Mouse (Mus musculus) C2C12 (cell line): ENCODE measurements around the gene Shbg. TPM values are rescaled to one million over a fixed set of nuclear protein-coding genes. Genes with fewer than 3 reads are reported as not detected.
A peak's percentile ranks its signal among the peaks of the same experiment; 100 is the strongest.

Experiments used
- H3K27me3 ChIP-seq: one replicate; pipeline ENCODE4 v1.6.1; 2011; ENCODE audit not compliant: control insufficient read depth, insufficient read depth, insufficient read length
- H3K36me3 ChIP-seq: one replicate; pipeline ENCODE4 v1.6.1; 2011; ENCODE audit not compliant: control insufficient read depth, insufficient read depth
- H3K4me3 ChIP-seq: one replicate; pipeline ENCODE4 v1.5.1; 2011; ENCODE audit warnings: mild to moderate bottlenecking, control low read depth; ENCODE audit not compliant: poor library complexity, insufficient read depth, severe bottlenecking
- H3K79me2 ChIP-seq: one replicate; pipeline ENCODE4 v1.6.1; 2011; ENCODE audit not compliant: control insufficient read depth, insufficient read depth
- H3K79me3 ChIP-seq: one replicate; pipeline ENCODE4 v1.6.1; 2011; ENCODE audit warnings: low read depth, control low read depth
- H3ac ChIP-seq: one replicate; pipeline ENCODE3; 2011; ENCODE audit warnings: low read depth; ENCODE audit not compliant: control insufficient read depth, insufficient read length
- CEBPB ChIP-seq: IDR thresholded peaks from one replicate; pipeline ENCODE4 v1.6.1; 2011; ENCODE audit warnings: low read depth, mild to moderate bottlenecking, control low read depth, moderate library complexity
- CTCF ChIP-seq: IDR thresholded peaks from one replicate; pipeline ENCODE4 v1.5.1; 2011; ENCODE audit not compliant: control insufficient read depth, insufficient read depth, insufficient read length
- FOSL1 ChIP-seq: IDR thresholded peaks from one replicate; pipeline ENCODE4 v1.8.0; 2011; ENCODE audit warnings: mild to moderate bottlenecking, low read length; ENCODE audit not compliant: poor library complexity, insufficient read depth, severe bottlenecking
- MAX ChIP-seq: IDR thresholded peaks from one replicate; pipeline ENCODE4 v1.6.1; 2011; ENCODE audit warnings: mild to moderate bottlenecking, control low read depth
- MYOD1 ChIP-seq: IDR thresholded peaks from one replicate; pipeline ENCODE4 v1.6.1; 2011; ENCODE audit warnings: low read depth; ENCODE audit not compliant: control insufficient read depth, insufficient read length
- MYOG ChIP-seq: IDR thresholded peaks from one replicate; pipeline ENCODE4 v1.6.1; 2011; ENCODE audit not compliant: control insufficient read depth, insufficient read length; ENCODE audit errors: extremely low read depth
- USF1 ChIP-seq: IDR thresholded peaks from one replicate; pipeline ENCODE4 v1.6.1; 2011; ENCODE audit warnings: low read depth, mild to moderate bottlenecking, control low read depth, moderate library complexity
- polyA plus RNA-seq: library from polyadenylated mRNA; unstranded; fragments of >200 nt; fragmentation: generic; extraction: Trizol; gene quantifications from one replicate; pipeline ENCODE4 v1.2.1, GENCODE M21; 2012; ENCODE audit warnings: missing spikeins

Gene Shbg
- polyA plus RNA-seq, 1 experiment = 0.18 TPM

GRCm38 (mm10) chr11:69656065-69656455 lies 38.4 kb upstream of the Shbg start:
- no peak overlapping the region for H3ac ChIP-seq
- no peak overlapping the region for H3K4me3 ChIP-seq
- peaks cover 71% of the 10 kb centered on the region for H3K36me3 ChIP-seq

GRCm38 (mm10) chr11:69655264-69656064 lies 37.8 kb upstream of the Shbg start, which contains the start of gene Sox15:
TSS of gene Sox15 (plus strand) at chr11:69655314.
- H3K79me2 ChIP-seq = peaks cover 9% of the 10 kb centered on the region
- no peak within 1 kb of the TSS for H3K4me3 ChIP-seq
- no peak within 1 kb of the TSS for H3ac ChIP-seq
- no peaks in the 10 kb centered on the region for H3K27me3 ChIP-seq
- TF ChIP-seq USF1 (no peak), CTCF (peak; percentile 59), MYOG (no peak), MAX (no peak), FOSL1 (no peak), CEBPB (no peak), MYOD1 (no peak)
- H3K36me3 ChIP-seq = peaks cover 76% of the 10 kb centered on the region
- peaks cover 3% of the 10 kb centered on the region for H3K79me3 ChIP-seq

More at GRCm38 (mm10) chr11:69656065-69656455, 38.4 kb upstream of the Shbg start:
- Histone ChIP-seq H3K79me2 (peaks cover 15% of the 10 kb centered on the region), H3K27me3 (no peaks in the 10 kb centered on the region), H3K79me3 (peaks cover 7% of the 10 kb centered on the region)
- TF ChIP-seq CTCF = no peak
- TF ChIP-seq MYOD1 = no peak
- no peak for TF ChIP-seq MYOG
- no peak for TF ChIP-seq CEBPB
- TF ChIP-seq MAX = no peak
- no peak for TF ChIP-seq USF1
- no peak for TF ChIP-seq FOSL1

- Histone ChIP-seq H3K79me3 (no peaks in the 10 kb centered on the region), H3K36me3 (peaks cover 76% of the 10 kb centered on the region), H3ac (no peak overlapping the region), H3K27me3 (no peaks in the 10 kb centered on the region), H3K4me3 (no peak overlapping the region), H3K79me2 (peaks cover 2% of the 10 kb centered on the region)
- no peak for TF ChIP-seq MAX
- no peak for TF ChIP-seq MYOG
- TF ChIP-seq FOSL1 = no peak
- TF ChIP-seq CTCF = no peak
- no peak for TF ChIP-seq MYOD1
- TF ChIP-seq USF1 = no peak
- TF ChIP-seq CEBPB = no peak
These were observed 37.1 kb upstream of the Shbg start for GRCm38 (mm10) chr11:69654760-69655159.

GRCm38 (mm10) chr11:69653399-69653798 lies 35.7 kb upstream of the Shbg start:
- no peak overlapping the region for H3K4me3 ChIP-seq
- TF ChIP-seq MAX (no peak), CTCF (no peak), USF1 (no peak), MYOD1 (no peak), MYOG (no peak), FOSL1 (no peak), CEBPB (no peak)
- H3K79me3 ChIP-seq = no peaks in the 10 kb centered on the region
- H3K79me2 ChIP-seq = no peaks in the 10 kb centered on the region
- peaks cover 80% of the 10 kb centered on the region for H3K36me3 ChIP-seq
- H3ac ChIP-seq = no peak overlapping the region
- H3K27me3 ChIP-seq = no peaks in the 10 kb centered on the region

GRCm38 (mm10) chr11:69645860-69646259 lies 28.2 kb upstream of the Shbg start:
- no peak overlapping the region for H3ac ChIP-seq
- no peaks in the 10 kb centered on the region for H3K79me2 ChIP-seq
- no peak overlapping the region for H3K4me3 ChIP-seq
- no peaks in the 10 kb centered on the region for H3K27me3 ChIP-seq
- H3K36me3 ChIP-seq = peaks cover 97% of the 10 kb centered on the region
- TF ChIP-seq USF1 = no peak
- TF ChIP-seq CTCF = no peak
- no peak for TF ChIP-seq FOSL1
- TF ChIP-seq MYOG = no peak
- no peak for TF ChIP-seq MYOD1
- TF ChIP-seq CEBPB = no peak
- TF ChIP-seq MAX = no peak
- no peaks in the 10 kb centered on the region for H3K79me3 ChIP-seq

GRCm38 (mm10) chr11:69635471-69635870 lies 17.8 kb upstream of the Shbg start:
- Histone ChIP-seq H3K27me3 (no peaks in the 10 kb centered on the region), H3K79me2 (peaks cover 67% of the 10 kb centered on the region), H3K4me3 (no peak overlapping the region), H3K36me3 (peaks cover 38% of the 10 kb centered on the region), H3ac (no peak overlapping the region), H3K79me3 (peaks cover 41% of the 10 kb centered on the region)
- TF ChIP-seq USF1 = no peak
- TF ChIP-seq FOSL1 = no peak
